Mouse (Mus musculus) kidney, adult 18-20 months (tissue): ENCODE results near the gene Ntn1.

ENCODE experiments used
- DNase-seq: peaks from one replicate; pipeline ENCODE4 v3.0.0; 2021

The Ntn1 gene

GRCm38 (mm10) chr11:68168427-68168826, 232.2 kb downstream of the Ntn1 start:
- DNase-seq = no peak

DNA sequence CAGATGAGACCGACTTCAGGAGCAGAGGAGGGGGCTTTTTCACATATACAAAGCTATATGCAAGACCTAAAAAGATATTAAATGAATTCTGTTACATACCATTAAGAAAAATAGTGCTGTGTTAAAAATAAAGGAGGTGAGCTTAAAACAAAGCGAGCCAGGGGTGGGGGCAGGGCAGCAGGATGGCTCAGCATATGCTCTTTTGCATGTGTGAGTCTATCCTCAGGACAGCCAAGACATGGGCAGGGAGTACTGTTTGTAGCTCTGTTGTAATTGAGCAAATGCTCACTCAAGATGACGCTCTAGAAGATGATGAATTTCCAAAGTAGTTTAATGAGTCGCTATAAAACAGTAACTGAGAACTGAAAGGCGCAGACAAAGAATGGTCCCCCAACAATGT, 236.2 kb downstream of the Ntn1 start:
- DNase-seq = no peak

DNA sequence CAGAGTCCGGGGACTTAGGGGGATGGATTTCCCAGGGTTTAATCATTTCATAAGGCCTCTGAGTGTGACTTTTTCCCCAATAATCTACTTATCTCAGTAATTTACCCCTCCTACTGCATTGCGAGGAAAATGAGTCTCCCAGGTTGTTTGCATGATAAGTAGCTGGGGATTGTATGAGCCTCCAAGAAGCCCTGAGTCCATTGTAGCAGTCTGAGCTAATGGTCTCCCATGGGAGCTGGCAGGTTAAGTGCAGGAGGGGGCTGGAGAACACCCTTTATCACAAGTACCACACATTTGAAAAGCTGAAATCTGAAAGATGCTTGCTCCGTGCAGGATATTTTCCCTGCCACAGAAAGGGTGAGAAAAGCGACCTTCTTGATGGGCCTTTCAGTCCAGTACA, 240.8 kb downstream of the Ntn1 start:
- no peak for DNase-seq
